Mouse (Mus musculus): Measurements from ENCODE around the gene Gng2. TPM values are rescaled to one million over a fixed set of nuclear protein-coding genes. Genes with fewer than 3 reads are reported as not detected.

The Gng2 gene
- polyA plus RNA-seq, 1 experiment from 2014 or later, result 480 TPM

DNA sequence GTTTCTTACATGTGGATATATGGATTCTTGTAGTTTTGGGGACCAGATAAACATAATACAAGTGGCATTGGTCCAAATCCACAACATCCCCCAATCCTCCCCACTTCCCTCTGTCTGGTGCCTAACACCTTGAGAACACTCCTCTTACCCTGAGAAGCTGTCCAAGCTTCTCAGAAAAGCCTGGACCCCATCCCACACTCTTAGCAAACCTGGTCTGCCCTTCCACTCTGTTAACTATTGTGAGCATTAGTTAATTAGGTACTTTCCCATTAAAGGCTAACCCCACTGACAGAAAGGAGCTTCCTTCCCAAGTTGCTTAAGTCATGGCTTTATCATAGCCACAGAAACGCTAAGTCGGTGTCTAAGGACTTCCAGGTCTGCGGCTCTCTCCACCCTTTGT is 141.1 kb downstream of the Gng2 start:
- Histone ChIP-seq H3K4me2 (ENCODE audit: low read length) (no peak overlapping the region), H3K27me3 (ENCODE audit: control insufficient read depth, insufficient read depth, low read depth, low read length) (no peaks in the 10 kb centered on the region), H3K4me3 (ENCODE audit: low read depth, low read length) (no peak overlapping the region), H3K27ac (ENCODE audit: low read length) (no peak overlapping the region), H3K9me3 (replicated peaks; ENCODE audit: control insufficient read depth, low read length, poor library complexity, severe bottlenecking) (no peaks in the 10 kb centered on the region), H3K4me1 (ENCODE audit: control insufficient read depth, insufficient read depth, low read length) (0 out of 2 replicates have a peak, but pooled peaks cover 2% of the 10 kb centered on the region), H3K36me3 (ENCODE audit: control insufficient read depth, insufficient read depth, low read length) (no peaks in the 10 kb centered on the region), H3K9ac (ENCODE audit: low read depth, low read length) (no peak overlapping the region)
- WGBS, result 92% methylated on average over 3 of the region's 3 CpGs
- no peak for ATAC-seq

DNA sequence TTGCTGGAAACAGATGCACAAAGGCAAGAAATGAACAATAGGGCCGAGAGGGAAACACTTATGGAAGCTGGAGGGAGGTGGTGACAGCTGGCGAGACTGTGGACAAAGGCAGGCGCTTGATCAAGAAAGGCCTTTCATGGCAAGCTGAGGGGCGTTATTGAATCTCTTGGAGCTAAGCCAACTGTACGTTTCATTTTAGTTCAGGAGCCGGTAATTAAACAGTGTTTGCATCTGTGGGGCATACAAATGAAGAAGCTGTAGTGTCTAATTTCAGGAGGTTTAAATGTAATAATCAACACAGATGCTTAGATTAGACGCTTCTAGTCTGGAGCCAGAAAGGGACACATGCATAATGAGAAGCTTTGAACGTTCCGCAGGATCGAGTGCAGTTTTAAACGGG is 151.9 kb downstream of the Gng2 start:
- Histone ChIP-seq H3K9ac (ENCODE audit: low read depth, low read length) (no peak overlapping the region), H3K27ac (ENCODE audit: low read length) (peak overlapping the region; percentile 75), H3K27me3 (ENCODE audit: control insufficient read depth, insufficient read depth, low read depth, low read length) (no peaks in the 10 kb centered on the region), H3K36me3 (ENCODE audit: control insufficient read depth, insufficient read depth, low read length) (peaks cover 10% of the 10 kb centered on the region), H3K4me2 (ENCODE audit: low read length) (no peak overlapping the region), H3K4me3 (ENCODE audit: low read depth, low read length) (no peak overlapping the region), H3K4me1 (ENCODE audit: control insufficient read depth, insufficient read depth, low read length) (peaks cover 17% of the 10 kb centered on the region), H3K9me3 (replicated peaks; ENCODE audit: control insufficient read depth, low read length, poor library complexity, severe bottlenecking) (no peaks in the 10 kb centered on the region)
- no peak for ATAC-seq
- WGBS, result 16% methylated on average over 11 of the region's 11 CpGs

DNA sequence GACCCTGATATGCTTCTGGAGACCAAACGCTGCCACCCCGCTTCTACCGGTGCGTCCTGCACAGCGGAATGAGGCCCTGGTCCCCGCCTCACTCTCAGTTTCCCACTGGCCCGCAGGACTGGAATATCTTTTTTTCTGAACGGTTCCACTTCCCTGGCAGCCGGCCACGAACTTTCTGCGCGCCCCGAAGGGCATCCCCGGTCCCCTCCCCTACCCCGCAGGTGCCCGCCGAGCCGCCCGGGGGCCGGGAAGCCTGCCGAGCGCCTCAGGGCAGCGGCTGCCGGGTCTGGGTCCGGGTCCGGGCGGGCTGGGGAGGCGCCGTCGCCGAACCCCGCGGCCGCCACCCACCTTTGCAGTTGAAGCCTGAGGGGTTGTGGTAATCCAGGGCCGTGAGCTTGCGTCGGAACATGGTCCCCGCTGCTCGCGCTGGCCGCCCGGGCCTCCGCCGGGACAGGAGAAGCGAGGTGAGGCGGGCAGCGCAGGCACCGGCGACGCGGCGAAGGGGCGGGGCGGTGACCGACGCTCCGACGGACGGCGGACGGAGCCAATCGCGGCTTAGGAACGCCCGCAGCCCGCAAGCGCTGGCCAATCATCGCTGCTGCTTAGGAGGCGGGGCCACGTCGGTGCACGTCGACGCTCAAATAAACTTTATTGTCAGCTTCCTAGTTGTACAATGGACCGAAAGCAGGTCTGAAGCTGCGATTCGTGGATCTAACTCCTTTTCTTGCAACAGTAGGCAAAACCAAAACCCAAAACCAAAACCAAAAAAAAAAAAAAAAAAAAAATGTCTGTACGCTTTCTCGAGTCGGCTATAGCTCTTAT is 153.9 kb downstream of the Gng2 start, which contains the start of gene Rtraf:
Rtraf (minus strand) TSS at position 504 of the 822 bp plus-strand sequence.
- peak within 1 kb of the TSS; percentile 92 for H3K9ac ChIP-seq (ENCODE audit: low read depth, low read length)
- ATAC-seq, result peak; percentile 98
- H3K9me3 ChIP-seq (replicated peaks; ENCODE audit: control insufficient read depth, low read length, poor library complexity, severe bottlenecking), result no peaks in the 10 kb centered on the region
- H3K4me2 ChIP-seq (ENCODE audit: low read length), result peak within 1 kb of the TSS; percentile 88
- peak within 1 kb of the TSS; percentile 83 for H3K27ac ChIP-seq (ENCODE audit: low read length)
- H3K4me1 ChIP-seq (ENCODE audit: control insufficient read depth, insufficient read depth, low read length), result peaks cover 17% of the 10 kb centered on the region
- under 1% methylated on average over 78 of the region's 80 CpGs for WGBS
- peak within 1 kb of the TSS; percentile 97 for H3K4me3 ChIP-seq (ENCODE audit: low read depth, low read length)
- H3K36me3 ChIP-seq (ENCODE audit: control insufficient read depth, insufficient read depth, low read length), result peaks cover 14% of the 10 kb centered on the region
- no peaks in the 10 kb centered on the region for H3K27me3 ChIP-seq (ENCODE audit: control insufficient read depth, insufficient read depth, low read depth, low read length)

Other genes starting within 250 kb of the Gng2 start
- 28.2 and 31.6 TPM in 2 replicates for gene Nid2, start 226.4 kb downstream of the Gng2 start, polyA plus RNA-seq (2015; fragmentation: Nextera tagmentation; extraction: Ambion mirVana)
- gene Rtraf, start 153.8 kb downstream of the Gng2 start, polyA plus RNA-seq (2015; fragmentation: Nextera tagmentation; extraction: Ambion mirVana), result 138 and 143 TPM in 2 replicates
- 11.6 and 12.6 TPM in 2 replicates for gene Saysd1, start 160.9 kb upstream of the Gng2 start, polyA plus RNA-seq (2015; fragmentation: Nextera tagmentation; extraction: Ambion mirVana)
- gene Kcnk5, start 204.2 kb upstream of the Gng2 start, polyA plus RNA-seq (2015; fragmentation: Nextera tagmentation; extraction: Ambion mirVana), result 0.70 and 0.85 TPM in 2 replicates